ENCODE assay signal across 9 mouse cellular contexts in genomic region chr8:84614512-84615223, GRCm38 (mm10). TPM values are rescaled to one million over a fixed set of nuclear protein-coding genes. Genes with fewer than 3 reads are reported as not detected.
DNase-seq lines count a peak whose midpoint lies in the region; ATAC-seq and TF ChIP-seq lines count a peak whose summit lies in the region.
"Had no signal": no experiment of that assay in that cellular context is flagged by ENCODE, and none has a peak within 500 bp of the region (broad histone marks: within the 10 kb centered on the region; RNA-seq: fewer than 3 reads in every experiment).

No protein-coding gene starts in this region.

- H3K4me3 ChIP-seq in lung, embryonic 14.5 days (ENCODE audit: low read depth, low read length), result no peak overlapping the region
- no peak overlapping the region for H3K4me3 ChIP-seq in lung, adult 2 months (replicated peaks; ENCODE audit: extremely low read depth, low read depth, low read length)
- H3K4me3 ChIP-seq in embryonic facial prominence, embryonic 12.5 days, result no peak overlapping the region
- H3K4me3 ChIP-seq: heart, embryonic 15.5 days had no signal

- no peak overlapping the region for H3K9ac ChIP-seq in lung, embryonic 14.5 days
- no peak overlapping the region for H3K9ac ChIP-seq in embryonic facial prominence, embryonic 12.5 days
- H3K9ac ChIP-seq: heart, embryonic 15.5 days had no signal

- no peaks in the 10 kb centered on the region for H3K9me3 ChIP-seq in lung, embryonic 14.5 days (ENCODE audit: low read depth, low read length)
- no peaks in the 10 kb centered on the region for H3K9me3 ChIP-seq in embryonic facial prominence, embryonic 12.5 days
- H3K9me3 ChIP-seq: heart, embryonic 15.5 days had no signal

- peak; percentile 56 to 58 for DNase-seq in cerebellum, adult 18-20 months
- no peak for DNase-seq in cerebellum, adult 8-10 months
- DNase-seq in lung, embryonic 14.5 days, result peak; percentile 65
- no peak for DNase-seq in lung, adult 2 months
- peak; percentile 24 for DNase-seq in lung, postnatal 25 days (ENCODE audit: low spot score)
- DNase-seq in urinary bladder, postnatal 14 days (ENCODE audit: low spot score), result no peak

- no peak overlapping the region for H3K4me2 ChIP-seq in lung, embryonic 14.5 days
- H3K4me2 ChIP-seq in embryonic facial prominence, embryonic 12.5 days (replicated peaks), result 0 out of 2 replicates have a peak overlapping the region, but pooled peaks have one; percentile 5
- H3K4me2 ChIP-seq: heart, embryonic 15.5 days had no signal

- no peaks in the 10 kb centered on the region for H3K36me3 ChIP-seq in lung, embryonic 14.5 days (ENCODE audit: insufficient read depth)
- no peaks in the 10 kb centered on the region for H3K36me3 ChIP-seq in embryonic facial prominence, embryonic 12.5 days
- H3K36me3 ChIP-seq: heart, embryonic 15.5 days had no signal

- no peaks in the 10 kb centered on the region for H3K4me1 ChIP-seq in lung, embryonic 14.5 days (ENCODE audit: insufficient read depth)
- H3K4me1 ChIP-seq in lung, adult 2 months (ENCODE audit: control insufficient read depth, insufficient read depth, low read length), result no peaks in the 10 kb centered on the region
- H3K4me1 ChIP-seq in embryonic facial prominence, embryonic 12.5 days, result peaks cover 21% of the 10 kb centered on the region

- H3K27ac ChIP-seq in lung, embryonic 14.5 days (ENCODE audit: low read depth), result no peak overlapping the region
- no peak overlapping the region for H3K27ac ChIP-seq in embryonic facial prominence, embryonic 12.5 days
- H3K27ac ChIP-seq: heart, embryonic 15.5 days had no signal

- ATAC-seq in lung, embryonic 14.5 days (ENCODE audit: insufficient read depth), result no peak
- ATAC-seq in embryonic facial prominence, embryonic 12.5 days (ENCODE audit: insufficient number of reproducible peaks, insufficient read depth, low FRiP score, low TSS enrichment), result no peak
- ATAC-seq in frontal cortex, adult (ENCODE audit: low TSS enrichment), result no peak

- WGBS in lung, embryonic 14.5 days, result 33% methylated on average over 16 of the region's 16 CpGs
- WGBS in lung, adult 2 months, result 37% methylated on average over 16 of the region's 16 CpGs
- 32% methylated on average over 16 of the region's 16 CpGs for WGBS in embryonic facial prominence, embryonic 12.5 days

- 0 out of 2 replicates have a peak, but pooled peaks cover 8% of the 10 kb centered on the region for H3K27me3 ChIP-seq in lung, embryonic 14.5 days (ENCODE audit: insufficient read depth, low read length)
- H3K27me3 ChIP-seq in embryonic facial prominence, embryonic 12.5 days, result peaks cover 15% of the 10 kb centered on the region

- TF ChIP-seq CTCF in lung, embryonic 14.5 days (IDR thresholded peaks at IDR 0.05; ENCODE audit: low read depth), result peak; percentile 58
- TF ChIP-seq CTCF in lung, adult 2 months (IDR thresholded peaks at IDR 0.05; ENCODE audit: insufficient read depth, low read length), result no peak

- TF ChIP-seq POLR2A in lung, adult 2 months (IDR thresholded peaks at IDR 0.05; ENCODE audit: borderline replicate concordance, extremely low read depth, low read depth, low read length), result no peak

RNA-seq across cellular contexts. Expression of gene Ier2, which starts 48.0 kb away (rescaled TPM):
- polyA plus RNA-seq in lung, embryonic 14.5 days (2014; fragmentation: Nextera tagmentation; extraction: Ambion mirVana), result 81.7 and 83.8 TPM in 2 replicates
- polyA plus RNA-seq in lung, adult 2 months (2012; rRNA removed), result 34.6 and 47.1 TPM in 2 replicates
- polyA plus RNA-seq in embryonic facial prominence, embryonic 12.5 days (2016; fragmentation: Nextera tagmentation; extraction: Ambion mirVana), result 94.5 and 97.0 TPM in 2 replicates

Comparison
In these comparisons a context has a peak if more than half of its experiments do, and no peak if none do; other contexts are left out.
1. DNase-seq: peak in cerebellum, adult 18-20 months (2 of 2), lung, embryonic 14.5 days (single experiment) and lung, postnatal 25 days (single experiment); none in cerebellum, adult 8-10 months (single experiment), lung, adult 2 months (single experiment) and urinary bladder, postnatal 14 days (single experiment).